Mouse (Mus musculus): ENCODE results near the gene Il17rc.

The Il17rc gene

GRCm38 (mm10) chr6:113471297-113471936 lies at the start of gene Il17rc:
TSS of gene Il17rc (plus strand) at chr6:113471427.
- DNase-seq (ENCODE audit: low spot score), result peak; percentile 66

- DNase-seq (ENCODE audit: low spot score), result no peak
These were observed 48.2 kb upstream of the Il17rc start for GRCm38 (mm10) chr6:113423000-113423399.

- no peak for DNase-seq (ENCODE audit: low spot score)
These were observed 47.0 kb upstream of the Il17rc start for GRCm38 (mm10) chr6:113424187-113424586.

- no peak for DNase-seq (ENCODE audit: low spot score)
These were observed 44.5 kb upstream of the Il17rc start for GRCm38 (mm10) chr6:113426696-113427095.

- no peak for DNase-seq (ENCODE audit: low spot score)
These were observed 43.8 kb upstream of the Il17rc start for GRCm38 (mm10) chr6:113427397-113427796.

- no peak for DNase-seq (ENCODE audit: low spot score)
These were observed 43.2 kb upstream of the Il17rc start for GRCm38 (mm10) chr6:113428006-113428405.

GRCm38 (mm10) chr6:113429965-113430364 lies 41.3 kb upstream of the Il17rc start:
- no peak for DNase-seq (ENCODE audit: low spot score)

- no peak for DNase-seq (ENCODE audit: low spot score)
These were observed 40.4 kb upstream of the Il17rc start for GRCm38 (mm10) chr6:113430846-113431245.

GRCm38 (mm10) chr6:113431801-113432200 lies 39.4 kb upstream of the Il17rc start:
- no peak for DNase-seq (ENCODE audit: low spot score)

- DNase-seq (ENCODE audit: low spot score), result no peak
These were observed 37.6 kb upstream of the Il17rc start for GRCm38 (mm10) chr6:113433661-113434060.

- DNase-seq (ENCODE audit: low spot score), result no peak
These were observed 36.5 kb upstream of the Il17rc start for GRCm38 (mm10) chr6:113434691-113435090.

GRCm38 (mm10) chr6:113435664-113436205 lies 35.5 kb upstream of the Il17rc start, which contains the start of gene Cidec:
TSS of gene Cidec (minus strand) at chr6:113435760.
- DNase-seq (ENCODE audit: low spot score), result no peak

GRCm38 (mm10) chr6:113437135-113437534 lies 34.1 kb upstream of the Il17rc start:
- no peak for DNase-seq (ENCODE audit: low spot score)

GRCm38 (mm10) chr6:113438721-113439430 lies 32.4 kb upstream of the Il17rc start:
- DNase-seq (ENCODE audit: low spot score), result no peak

GRCm38 (mm10) chr6:113440686-113441085 lies 30.5 kb upstream of the Il17rc start:
- DNase-seq (ENCODE audit: low spot score), result no peak

- DNase-seq (ENCODE audit: low spot score), result peak; percentile 66
These were observed 30.0 kb upstream of the Il17rc start for GRCm38 (mm10) chr6:113441147-113441680.

GRCm38 (mm10) chr6:113442087-113442441 lies 29.2 kb upstream of the Il17rc start:
- DNase-seq (ENCODE audit: low spot score), result no peak

GRCm38 (mm10) chr6:113442442-113443090 lies 28.7 kb upstream of the Il17rc start, which contains the start of gene Jagn1:
TSS of gene Jagn1 (plus strand) at chr6:113442569.
- peak; percentile 90 for DNase-seq (ENCODE audit: low spot score)

- DNase-seq (ENCODE audit: low spot score), result no peak
These were observed 28.1 kb upstream of the Il17rc start for GRCm38 (mm10) chr6:113443091-113443490.

GRCm38 (mm10) chr6:113444207-113444965 lies 26.8 kb upstream of the Il17rc start:
- DNase-seq (ENCODE audit: low spot score), result no peak

- no peak for DNase-seq (ENCODE audit: low spot score)
These were observed 23.6 kb upstream of the Il17rc start for GRCm38 (mm10) chr6:113447639-113448038.

- DNase-seq (ENCODE audit: low spot score), result no peak
These were observed 19.4 kb upstream of the Il17rc start for GRCm38 (mm10) chr6:113451839-113452238.

All from ovary, postnatal 36 days (tissue).